Mouse (Mus musculus): ENCODE data around the gene Atxn2.

DNA sequence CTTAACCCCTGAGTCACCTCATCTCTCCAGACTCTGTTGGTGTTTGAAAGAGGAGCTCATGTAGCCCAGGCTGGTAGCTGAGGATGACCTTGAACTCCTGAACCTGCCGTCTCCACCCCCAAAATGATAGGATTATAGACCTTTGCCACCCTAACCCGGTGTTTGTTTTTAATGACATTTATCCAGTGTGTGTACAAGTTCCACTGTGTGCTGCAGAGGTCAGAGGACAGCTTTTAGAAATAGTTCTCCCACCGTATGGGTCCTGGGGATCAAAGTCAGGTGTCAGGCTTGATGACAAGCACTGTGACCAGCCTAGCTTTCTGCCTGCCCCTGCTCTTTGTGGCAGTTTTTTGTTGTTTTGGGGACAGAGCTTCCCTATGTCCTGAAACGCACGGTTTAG, 11.2 kb upstream of the Atxn2 start:
- TF ChIP-seq GATA1 (IDR thresholded peaks at IDR 0.05; ENCODE audit: borderline replicate concordance, low read length) (no peak), FLI1 (IDR thresholded peaks at IDR 0.05; ENCODE audit: low read length) (no peak)
